Mouse (Mus musculus): ENCODE data around the gene Ppp1r21.

DNA sequence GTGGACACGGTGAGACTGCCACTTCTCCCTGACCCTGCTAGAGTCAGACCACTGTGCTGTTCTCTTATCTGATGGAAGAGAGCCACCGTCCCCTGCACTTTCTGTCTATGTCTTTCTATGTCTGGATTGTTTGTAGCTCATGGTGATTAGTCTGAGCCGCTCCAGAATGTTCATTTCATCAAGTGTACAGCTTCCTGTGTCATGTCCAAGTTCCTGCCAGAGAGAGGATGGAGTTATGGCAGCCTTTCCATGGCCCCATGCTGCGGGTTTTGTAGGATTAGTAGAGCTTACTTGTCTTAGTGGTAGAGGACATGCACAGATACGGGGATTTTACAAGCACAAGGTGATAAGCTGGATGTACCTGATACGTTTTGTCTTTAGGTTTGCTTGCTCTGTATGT, 50.6 kb downstream of the Ppp1r21 start:
- TF ChIP-seq CHD2 (IDR thresholded peaks at IDR 0.05; ENCODE audit: low read depth, low read length) (no peak), ZC3H11A (IDR thresholded peaks at IDR 0.05; ENCODE audit: borderline replicate concordance, low read depth, low read length) (no peak), ZNF384 (IDR thresholded peaks at IDR 0.05; ENCODE audit: low read depth, low read length) (no peak), MAFK (IDR thresholded peaks at IDR 0.05; ENCODE audit: insufficient read depth, low read depth, low read length) (no peak), HCFC1 (IDR thresholded peaks at IDR 0.05; ENCODE audit: borderline replicate concordance, insufficient read depth, low read length) (no peak)
